Mouse (Mus musculus) forebrain, embryonic 14.5 days (tissue): ENCODE results near the gene Cgas. TPM values are rescaled to one million over a fixed set of nuclear protein-coding genes. Genes with fewer than 3 reads are reported as not detected.
A peak's percentile ranks its signal among the peaks of the same experiment; 100 is the strongest.

Experiments used
- ATAC-seq: fragments of 200-750 bp; cut with Nextera tagmentation; 2 replicates; pipeline ENCODE4 v1.8.0; 2017; ENCODE audit warnings: mild to moderate bottlenecking, moderate library complexity
- DNase-seq: peaks from one replicate; pipeline ENCODE4 v3.0.0-alpha.2; 2015; ENCODE audit warnings: low spot score
- H3K27ac ChIP-seq: fragments of 300-500 bp; sonication (generic); 2 replicates; pipeline ENCODE4 v1.5.1; 2014; ENCODE audit warnings: low read depth, mild to moderate bottlenecking, control low read depth, low read length, moderate library complexity
- H3K27me3 ChIP-seq: fragments of 300-500 bp; sonication (generic); replicated peaks from 2 replicates; pipeline ENCODE4 v1.6.1; 2014; ENCODE audit warnings: low read length, control low read depth, mixed read lengths; ENCODE audit not compliant: control insufficient read depth, insufficient read depth
- H3K36me3 ChIP-seq: fragments of 300-500 bp; sonication (generic); 2 replicates; pipeline ENCODE4 v1.6.1; 2014; ENCODE audit warnings: low read length, control low read depth; ENCODE audit not compliant: control insufficient read depth, insufficient read depth
- H3K4me1 ChIP-seq: fragments of 300-500 bp; sonication (generic); 2 replicates; pipeline ENCODE4 v1.6.1; 2014; ENCODE audit warnings: antibody characterized with exemption, low read length, control low read depth; ENCODE audit not compliant: control insufficient read depth, insufficient read depth
- H3K4me2 ChIP-seq: fragments of 300-500 bp; sonication (generic); 2 replicates; pipeline ENCODE4 v1.6.1; 2014; ENCODE audit warnings: mild to moderate bottlenecking, control low read depth, low read length
- H3K4me3 ChIP-seq: fragments of 300-500 bp; sonication (generic); 2 replicates; pipeline ENCODE4 v1.5.1; 2014; ENCODE audit warnings: low read depth, low read length, control low read depth
- H3K9ac ChIP-seq: fragments of 300-500 bp; sonication (generic); 2 replicates; pipeline ENCODE4 v1.6.1; 2014; ENCODE audit warnings: mild to moderate bottlenecking, low read length, control low read depth, moderate library complexity
- H3K9me3 ChIP-seq: fragments of 300-500 bp; sonication (generic); replicated peaks from 2 replicates; pipeline ENCODE4 v1.6.1; 2016; ENCODE audit warnings: low read length, control low read depth, mixed read lengths; ENCODE audit not compliant: control insufficient read depth
- WGBS: fragments of 180-500 bp; shearing (Covaris S2); extraction: QIAGEN DNeasy Blood & Tissue Kit; methylation state at CpG from one replicate; pipeline ENCODE4 v1.1.7; 2014; 5-methylcytosine and 5-hydroxymethylcytosine counted together
- polyA plus RNA-seq: library from polyadenylated mRNA; unstranded; fragments of >200 nt; fragmentation: Nextera tagmentation; extraction: Ambion mirVana; gene quantifications from 2 replicates; pipeline ENCODE4 v1.2.1, GENCODE M21; 2014

Gene Cgas
- polyA plus RNA-seq, 1 experiment from 2014 or later: 0.50 TPM

DNA sequence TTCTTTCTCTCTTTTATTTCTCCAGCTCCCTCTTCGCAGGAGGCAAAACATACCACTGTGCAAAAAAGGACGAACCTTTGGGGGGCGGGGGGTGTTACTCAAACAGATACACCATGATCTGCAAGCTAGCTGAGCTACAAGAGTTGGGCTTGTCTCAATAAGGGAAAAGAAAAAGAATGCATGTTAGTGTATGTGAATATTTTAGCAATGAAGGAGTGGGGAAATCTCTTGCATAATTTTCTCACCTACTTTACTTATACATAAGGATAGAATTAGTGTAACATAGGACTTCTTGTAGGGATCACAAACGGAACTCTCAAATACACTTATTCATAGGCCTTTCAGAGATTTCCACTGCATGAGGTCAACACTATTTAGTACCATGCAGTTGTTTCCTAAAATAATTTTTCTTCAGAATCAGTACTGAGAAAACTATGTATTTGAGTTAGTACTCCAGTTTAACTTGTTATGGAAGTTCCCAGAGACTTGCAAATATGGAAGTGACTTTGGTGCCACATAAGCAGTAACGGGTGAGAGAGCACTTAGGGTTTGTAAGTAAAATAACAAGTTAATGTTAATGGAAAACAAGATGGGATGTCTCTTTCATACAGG lies 31.8 kb upstream of the Cgas start:
- peaks cover 3% of the 10 kb centered on the region; the same call in 1 of the 2 replicates for H3K4me1 ChIP-seq
- no peaks in the 10 kb centered on the region for H3K9me3 ChIP-seq
- 87% methylated on average over 5 of the region's 5 CpGs for WGBS
- ATAC-seq (no peak), DNase-seq (no peak)
- H3K27me3 ChIP-seq: no peaks in the 10 kb centered on the region
- H3K4me2 ChIP-seq: no peak overlapping the region
- no peak overlapping the region for H3K4me3 ChIP-seq
- no peak overlapping the region for H3K27ac ChIP-seq
- H3K9ac ChIP-seq: no peak overlapping the region
- peaks cover 83% of the 10 kb centered on the region for H3K36me3 ChIP-seq

DNA sequence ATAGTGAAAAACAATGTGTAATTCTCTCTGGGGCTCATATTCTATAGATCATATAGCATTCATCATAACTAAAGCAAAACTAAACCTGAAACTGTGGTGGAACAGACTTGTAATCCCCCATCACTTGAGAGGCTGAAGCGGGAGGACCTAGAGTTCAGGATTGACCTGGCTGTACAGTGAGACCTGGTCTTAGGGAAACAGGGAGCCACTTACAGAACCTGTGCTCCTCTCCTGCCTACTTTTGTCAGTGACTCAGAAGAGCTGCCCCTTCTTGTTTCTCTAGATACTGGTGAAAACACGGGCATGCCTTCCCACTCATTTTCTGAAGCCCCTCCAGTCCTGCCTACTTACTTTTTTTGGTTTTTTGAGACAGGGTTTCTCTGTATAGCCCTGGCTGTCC lies 31.2 kb upstream of the Cgas start:
- ATAC-seq (no peak), DNase-seq (no peak)
- H3K9me3 ChIP-seq: no peaks in the 10 kb centered on the region
- H3K4me3 ChIP-seq: no peak overlapping the region
- H3K36me3 ChIP-seq: peaks cover 81% of the 10 kb centered on the region
- H3K9ac ChIP-seq: no peak overlapping the region
- H3K27me3 ChIP-seq: no peaks in the 10 kb centered on the region
- no peak overlapping the region for H3K4me2 ChIP-seq
- H3K4me1 ChIP-seq: peaks cover 3% of the 10 kb centered on the region; the same call in 1 of the 2 replicates
- 75% methylated on average over 2 of the region's 2 CpGs for WGBS
- no peak overlapping the region for H3K27ac ChIP-seq

- Histone ChIP-seq H3K4me2 (no peak overlapping the region), H3K27ac (no peak overlapping the region), H3K27me3 (no peaks in the 10 kb centered on the region), H3K4me1 (no peaks in the 10 kb centered on the region), H3K36me3 (peaks cover 81% of the 10 kb centered on the region), H3K4me3 (no peak overlapping the region), H3K9me3 (no peaks in the 10 kb centered on the region), H3K9ac (no peak overlapping the region)
- WGBS: 76% methylated on average over 8 of the region's 8 CpGs
- ATAC-seq (no peak), DNase-seq (peak; percentile 22)
These were observed 30.6 kb upstream of the Cgas start for GRCm38 (mm10) chr9:78473588-78473987.

DNA sequence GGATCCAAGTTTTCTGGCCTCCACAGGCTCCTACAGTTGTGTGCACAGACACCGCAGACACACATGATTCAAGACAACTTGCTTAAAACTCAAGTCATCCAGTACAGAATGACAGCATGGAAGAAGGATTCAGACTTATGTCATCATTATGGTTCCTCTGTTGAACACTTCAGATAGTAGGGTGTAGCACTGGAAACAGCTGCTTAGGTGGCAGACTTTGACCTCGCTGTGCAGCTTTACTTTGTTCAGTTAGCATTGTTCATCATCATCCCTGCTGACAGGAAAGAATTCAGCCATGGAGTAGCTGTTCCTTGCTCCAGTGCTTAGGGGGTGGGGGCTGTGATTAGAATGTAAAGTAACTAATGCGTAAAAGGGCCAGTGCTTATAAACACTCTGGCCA lies 22.7 kb upstream of the Cgas start:
- H3K4me1 ChIP-seq: no peaks in the 10 kb centered on the region
- H3K4me2 ChIP-seq: no peak overlapping the region
- no peak overlapping the region for H3K4me3 ChIP-seq
- no peaks in the 10 kb centered on the region for H3K9me3 ChIP-seq
- DNase-seq: no peak
- 82% methylated on average over 3 of the region's 3 CpGs for WGBS
- no peak overlapping the region for H3K9ac ChIP-seq
- no peak for ATAC-seq
- peaks cover 75% of the 10 kb centered on the region for H3K36me3 ChIP-seq
- H3K27ac ChIP-seq: no peak overlapping the region
- no peaks in the 10 kb centered on the region for H3K27me3 ChIP-seq

- no peak for ATAC-seq
- no peak overlapping the region for H3K4me2 ChIP-seq
These were observed 20.3 kb upstream of the Cgas start for GRCm38 (mm10) chr9:78463337-78463736.

DNA sequence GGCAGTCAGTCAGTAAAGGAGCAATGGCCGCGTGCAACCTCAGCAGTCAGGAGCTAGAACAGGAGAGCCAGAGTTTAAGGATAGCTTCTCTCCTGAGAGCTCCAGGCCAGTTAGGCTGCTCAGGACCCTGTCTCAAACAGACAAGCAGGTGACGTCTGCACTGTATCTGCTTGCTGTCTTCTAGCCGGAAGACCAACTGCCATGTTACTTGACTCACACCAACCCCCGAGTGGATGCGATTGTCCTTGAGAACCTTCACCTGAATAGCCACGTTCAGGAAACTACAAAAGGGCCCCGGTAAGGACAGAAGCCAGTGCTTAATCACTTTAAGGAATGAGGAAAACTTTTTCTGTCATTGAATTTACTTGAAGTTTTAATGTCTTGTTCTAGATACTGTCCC lies 14.0 kb upstream of the Cgas start:
- ATAC-seq (no peak), DNase-seq (no peak)
- H3K36me3 ChIP-seq: peaks cover 72% of the 10 kb centered on the region
- no peak overlapping the region for H3K9ac ChIP-seq
- H3K4me3 ChIP-seq: no peak overlapping the region
- WGBS: 86% methylated on average over 8 of the region's 8 CpGs
- H3K27ac ChIP-seq: no peak overlapping the region
- H3K4me2 ChIP-seq: no peak overlapping the region
- no peaks in the 10 kb centered on the region for H3K27me3 ChIP-seq
- no peaks in the 10 kb centered on the region for H3K9me3 ChIP-seq
- H3K4me1 ChIP-seq: no peaks in the 10 kb centered on the region

More at GRCm38 (mm10) chr9:78463337-78463736, 20.3 kb upstream of the Cgas start:
- H3K9ac ChIP-seq: no peak overlapping the region
- H3K4me1 ChIP-seq: no peaks in the 10 kb centered on the region
- no peak overlapping the region for H3K27ac ChIP-seq
- WGBS: 92% methylated on average over 4 of the region's 4 CpGs
- DNase-seq: no peak
- H3K27me3 ChIP-seq: no peaks in the 10 kb centered on the region
- H3K36me3 ChIP-seq: peaks cover 76% of the 10 kb centered on the region
- H3K9me3 ChIP-seq: no peaks in the 10 kb centered on the region
- no peak overlapping the region for H3K4me3 ChIP-seq

- Histone ChIP-seq H3K4me2 (no peak overlapping the region), H3K27ac (no peak overlapping the region), H3K27me3 (no peaks in the 10 kb centered on the region), H3K4me1 (peaks cover 8% of the 10 kb centered on the region), H3K4me3 (no peak overlapping the region), H3K9me3 (no peaks in the 10 kb centered on the region), H3K9ac (no peak overlapping the region), H3K36me3 (peaks cover 37% of the 10 kb centered on the region)
- WGBS: 87% methylated on average over 4 of the region's 4 CpGs
- DNase-seq: no peak
- no peak for ATAC-seq
These were observed 8.3 kb upstream of the Cgas start for GRCm38 (mm10) chr9:78451382-78451781.

GRCm38 (mm10) chr9:78450404-78450803 lies 7.4 kb upstream of the Cgas start:
- Histone ChIP-seq H3K4me1 (peaks cover 8% of the 10 kb centered on the region), H3K9me3 (no peaks in the 10 kb centered on the region), H3K36me3 (peaks cover 37% of the 10 kb centered on the region), H3K27ac (no peak overlapping the region), H3K4me2 (no peak overlapping the region), H3K9ac (no peak overlapping the region), H3K27me3 (peaks cover 7% of the 10 kb centered on the region; the same call in 1 of the 2 replicates), H3K4me3 (no peak overlapping the region)
- DNase-seq (no peak), ATAC-seq (no peak)
- WGBS: 85% methylated on average over 5 of the region's 5 CpGs

DNA sequence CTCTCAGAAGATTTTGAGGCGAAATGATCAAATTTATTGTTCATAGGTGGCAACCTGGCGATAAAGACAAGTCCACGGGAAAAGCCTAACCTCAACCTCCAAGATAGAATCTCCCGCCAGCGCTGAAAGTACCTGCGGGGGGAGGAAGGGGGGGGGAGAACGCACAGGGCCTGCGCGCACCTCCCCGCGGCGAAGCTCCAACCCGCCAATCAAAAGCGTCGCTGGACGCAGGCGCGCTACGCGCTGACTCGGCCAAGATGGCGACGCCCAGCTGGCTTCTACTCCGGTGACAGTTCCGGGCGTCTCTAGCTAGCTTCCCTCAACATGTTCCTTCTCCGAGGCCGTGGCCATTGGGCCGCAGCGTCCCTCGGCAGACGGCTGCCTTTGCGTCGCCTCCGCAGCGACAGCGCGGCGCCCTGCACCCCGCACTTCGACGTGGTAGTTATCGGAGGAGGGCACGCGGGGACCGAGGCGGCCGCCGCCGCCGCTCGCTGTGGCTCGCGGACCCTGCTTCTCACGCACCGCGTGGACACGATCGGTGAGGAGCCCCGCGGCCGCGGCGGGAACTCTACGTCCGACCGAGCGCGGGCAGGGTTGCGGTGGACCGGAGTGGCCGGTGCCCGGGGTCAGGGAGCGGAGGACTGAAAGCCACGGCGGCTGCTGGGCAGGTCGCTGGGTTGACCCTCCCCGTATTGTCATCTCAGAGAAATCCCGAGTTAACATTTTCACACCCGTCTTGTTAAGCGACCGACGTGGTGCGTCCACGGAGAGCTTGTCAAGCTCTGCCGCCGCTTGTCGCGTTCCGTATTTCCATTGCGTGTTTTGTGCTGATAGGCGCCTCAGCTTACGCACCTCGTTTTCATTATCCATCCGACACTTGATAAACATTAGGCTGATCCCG lies 5.2 kb upstream of the Cgas start, which contains the start of the genes Mto1 and Gm17324:
TSS of gene Mto1 (plus strand) at position 236 of the 901 bp plus-strand sequence.
TSS of gene Gm17324 (minus strand) at position 814 of the 901 bp plus-strand sequence.
- Histone ChIP-seq H3K9me3 (no peaks in the 10 kb centered on the region), H3K4me2 (peak within 1 kb of the TSS; percentile 64), H3K36me3 (peaks cover 18% of the 10 kb centered on the region), H3K9ac (peak within 1 kb of the TSS; percentile 92), H3K4me3 (peak within 1 kb of the TSS; percentile 91), H3K27ac (peak within 1 kb of the TSS; percentile 90), H3K4me1 (peaks cover 8% of the 10 kb centered on the region), H3K27me3 (peaks cover 23% of the 10 kb centered on the region)
- DNase-seq (peak; percentile 95), ATAC-seq (peak; percentile 98)
- under 1% methylated on average over 87 of the region's 96 CpGs for WGBS
